Mouse (Mus musculus): ENCODE measurements around the gene Calcoco1.

- TF ChIP-seq POLR2A (IDR thresholded peaks at IDR 0.05; ENCODE audit: low read depth, low read length), result no peak
- TF ChIP-seq CTCF (conservative IDR thresholded peaks at IDR 0.05; ENCODE audit: insufficient read depth, insufficient read length, low read depth, low read length), result no peak
Measured at GRCm38 (mm10) chr15:102743996-102744395, 22.0 kb upstream of the Calcoco1 start.

Data from kidney, adult 2 months (tissue).